ENCODE assay signal across 20 mouse cellular contexts in genomic region chr19:32890801-32891200, GRCm38 (mm10).
"Had no signal": no experiment of that assay in that cellular context is flagged by ENCODE, and none has a peak within 500 bp of the region (broad histone marks: within the 10 kb centered on the region; RNA-seq: fewer than 3 reads in every experiment).

No protein-coding gene starts in this region.

- H3K36me3 ChIP-seq: liver, embryonic 13.5 days; liver, embryonic 15.5 days; lung, embryonic 15.5 days; midbrain, embryonic 12.5 days; neural tube, embryonic 12.5 days; stomach, embryonic 15.5 days had no signal

- H3K27me3 ChIP-seq: liver, embryonic 13.5 days; liver, embryonic 15.5 days; lung, embryonic 15.5 days; midbrain, embryonic 12.5 days; neural tube, embryonic 12.5 days; stomach, embryonic 15.5 days had no signal

- H3K27ac ChIP-seq: liver, embryonic 13.5 days; liver, embryonic 15.5 days; lung, embryonic 15.5 days; macrophage; midbrain, embryonic 12.5 days; neural tube, embryonic 12.5 days; stomach, embryonic 15.5 days; stomach, postnatal 0 days had no signal

- H3K4me1 ChIP-seq: liver, embryonic 13.5 days; liver, embryonic 15.5 days; megakaryocyte, embryonic 14.5 days; stomach, embryonic 15.5 days had no signal

- DNase-seq: liver, embryonic 13.5 days; liver, postnatal 0 days; lung, adult 2 months; lung, postnatal 14 days; lung, postnatal 36 days; midbrain, embryonic 14.5 days; right cerebral cortex, postnatal 25 days; right cerebral cortex, postnatal 4 days; spleen, adult 18-20 months; thymus, postnatal 25 days; thymus, postnatal 4 days had no signal

- H3K4me3 ChIP-seq: liver, embryonic 13.5 days; liver, embryonic 15.5 days; lung, embryonic 15.5 days; megakaryocyte, embryonic 14.5 days; midbrain, embryonic 12.5 days; myocyte; neural tube, embryonic 12.5 days; stomach, embryonic 15.5 days had no signal
